Mouse (Mus musculus) urinary bladder, postnatal 14 days (tissue): Measurements from ENCODE around the gene Cstad.

ENCODE experiments used
- DNase-seq: peaks from one replicate; pipeline ENCODE4 v3.0.0; 2021; ENCODE audit warnings: low spot score

Gene Cstad

DNA sequence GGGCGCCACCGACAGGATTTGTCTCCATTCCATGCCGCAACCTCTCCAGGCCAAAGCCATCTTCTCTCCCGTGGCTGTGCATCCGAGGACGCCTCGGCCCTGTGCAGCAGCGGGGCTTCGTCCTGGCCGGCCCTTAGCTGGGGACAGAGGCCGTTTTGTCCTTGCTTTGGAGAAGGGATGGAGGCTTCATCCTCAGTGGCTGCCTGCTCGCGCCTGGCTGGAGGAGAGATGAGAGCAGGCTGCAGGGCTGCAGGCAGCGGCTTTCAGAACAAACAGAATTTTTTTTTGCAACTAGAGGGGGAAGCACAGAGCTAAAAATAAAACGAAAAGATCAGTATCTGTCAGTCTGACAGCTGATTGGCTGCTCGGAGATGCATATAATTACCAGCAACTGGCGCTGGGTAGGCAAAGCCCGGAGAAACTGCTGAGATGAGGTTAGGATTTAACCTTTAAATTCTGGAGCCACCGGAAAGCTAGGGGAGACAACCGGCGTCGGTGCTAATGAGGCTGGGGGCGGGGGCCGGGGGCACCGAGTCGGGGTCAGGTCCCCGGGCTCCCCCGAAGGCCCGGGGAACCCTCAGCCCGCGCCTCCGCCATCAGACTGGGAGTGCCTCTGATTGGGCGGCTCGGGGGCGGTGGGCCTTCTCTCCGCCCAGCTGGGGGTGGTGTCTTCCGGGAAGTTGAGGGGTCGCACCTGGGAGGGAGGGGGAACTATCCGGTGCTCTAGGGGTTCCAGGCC lies at the start of gene Cstad:
Gene Cstad (plus strand): TSS at position 400 of the 739 bp plus-strand sequence.
- peak; percentile 67 for DNase-seq

DNA sequence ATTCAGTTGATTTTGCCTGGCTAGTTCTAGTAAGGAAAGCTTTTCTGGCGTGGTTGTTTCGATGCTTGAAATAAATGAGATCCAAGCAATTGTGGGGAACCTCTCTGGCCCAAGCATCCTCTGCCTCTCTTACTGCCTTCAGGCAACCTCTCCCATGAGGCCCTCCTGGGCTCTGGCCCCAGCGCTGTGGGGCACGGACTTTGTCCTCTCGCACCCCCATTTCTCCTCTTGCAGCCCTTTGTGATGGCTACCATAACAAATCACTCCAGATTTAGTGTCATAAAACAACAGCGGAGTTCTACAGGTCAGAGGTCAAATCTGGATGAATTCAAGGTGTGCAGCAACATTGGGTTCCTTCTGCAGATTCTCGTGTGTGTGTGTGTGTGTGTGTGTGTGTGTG lies 49.1 kb upstream of the Cstad start:
- no peak for DNase-seq

DNA sequence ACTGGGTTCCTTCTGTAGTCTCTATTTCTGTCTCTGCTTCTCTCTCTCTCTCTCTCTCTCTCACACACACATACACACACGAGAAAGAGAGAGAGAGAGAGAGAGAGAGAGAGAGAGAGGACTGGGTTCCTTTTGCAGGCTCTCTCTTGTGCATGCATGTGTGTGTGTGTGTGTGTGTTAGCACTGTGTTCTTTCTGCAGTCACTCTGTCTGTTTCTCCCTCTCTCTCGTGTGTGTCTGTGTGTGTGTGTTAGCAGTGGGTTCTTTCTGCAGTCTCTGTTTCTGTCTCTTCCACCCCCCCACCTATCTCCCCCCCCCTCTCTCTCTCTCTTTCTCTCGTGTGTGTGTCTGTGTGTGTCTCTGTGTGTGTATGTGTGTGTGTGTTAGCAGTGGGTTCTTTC lies 48.6 kb upstream of the Cstad start:
- no peak for DNase-seq

DNA sequence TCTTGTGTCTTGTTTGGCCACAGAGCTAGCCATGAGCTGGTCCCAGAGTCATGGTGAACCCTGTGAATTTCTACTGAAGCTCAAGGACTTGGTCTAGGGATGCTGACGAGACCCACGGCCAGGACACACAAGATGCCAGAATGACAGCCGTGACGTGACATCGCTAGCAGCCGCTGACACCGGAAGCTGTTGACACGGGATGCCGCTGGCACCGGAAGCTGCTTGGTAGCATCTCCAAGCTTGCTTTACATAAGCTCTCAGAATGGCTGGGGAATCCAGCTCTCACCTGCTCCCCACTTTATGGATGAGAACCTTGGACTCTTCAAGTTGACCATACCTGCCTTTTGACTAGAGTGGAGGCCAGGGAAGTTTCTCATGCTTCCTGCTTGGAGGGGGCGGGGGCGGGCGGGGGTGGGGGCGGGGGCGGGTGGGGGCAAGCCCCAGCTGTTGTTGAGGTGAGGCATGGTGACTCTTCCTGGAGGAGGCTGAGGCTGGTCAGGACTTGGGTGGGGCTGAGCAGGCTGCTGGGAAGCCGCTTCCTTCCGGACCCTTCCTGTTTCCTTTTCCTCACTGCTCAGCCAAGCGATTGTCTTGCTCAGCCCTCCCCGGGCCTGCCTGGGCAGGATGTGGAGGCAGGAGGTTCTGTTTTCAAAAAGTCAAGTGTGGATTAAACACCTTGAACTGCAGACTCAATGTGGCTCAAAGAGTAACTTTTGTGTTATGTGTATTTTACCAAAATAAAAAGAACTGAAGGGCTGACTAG lies 47.2 kb upstream of the Cstad start:
- peak; percentile 65 for DNase-seq

DNA sequence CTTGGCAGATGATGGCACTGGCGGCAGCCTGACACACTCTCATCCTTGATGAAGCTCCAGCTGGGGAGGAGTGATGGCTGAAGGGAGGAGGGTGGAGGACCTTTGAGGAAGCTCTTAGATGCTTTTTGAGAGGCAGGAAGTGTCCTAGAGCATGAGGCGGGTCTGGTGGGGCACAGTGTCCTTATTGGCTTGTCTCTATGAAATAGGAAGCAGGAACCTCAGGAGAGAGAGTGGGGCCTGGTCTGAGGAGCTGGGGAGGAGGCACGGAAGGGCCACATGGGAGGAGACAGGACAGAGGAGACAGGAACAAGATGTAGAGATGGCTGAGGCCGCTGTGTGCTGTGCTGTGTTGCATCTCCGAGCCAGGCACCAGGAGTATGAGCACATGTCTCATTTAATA lies 43.3 kb upstream of the Cstad start:
- no peak for DNase-seq

DNA sequence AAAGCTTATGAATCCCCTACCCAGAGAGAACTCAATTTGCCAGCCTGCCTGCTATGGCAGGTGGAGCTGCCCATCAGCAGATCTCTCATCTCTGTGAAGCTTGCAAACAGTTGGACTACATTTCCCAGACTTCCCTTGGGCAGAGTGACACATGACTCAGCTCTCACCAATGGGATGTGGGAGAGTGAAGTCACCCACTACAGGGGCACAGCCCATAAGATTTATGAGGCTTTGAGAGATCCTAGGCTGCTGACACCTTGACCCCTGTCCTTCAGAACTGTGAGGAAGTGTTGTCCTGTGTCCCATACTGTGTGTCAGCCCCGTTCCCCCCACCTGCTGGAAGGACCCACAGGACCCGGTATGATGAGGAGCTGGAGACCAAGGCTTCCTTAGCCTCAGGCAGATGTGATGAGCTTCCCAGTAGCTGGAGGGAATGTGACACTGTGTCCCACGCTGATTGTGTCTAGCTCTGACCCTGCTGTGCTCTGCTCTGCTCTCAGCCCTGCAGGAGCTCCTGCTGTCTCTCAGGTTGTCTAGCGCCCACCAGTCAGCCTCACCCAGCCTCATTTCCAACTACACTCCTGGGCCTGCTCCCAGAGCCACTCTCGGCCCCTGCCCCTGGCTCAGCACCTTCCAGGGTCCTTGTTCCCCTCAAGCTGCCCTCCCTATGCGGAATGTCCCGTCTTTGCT lies 40.8 kb upstream of the Cstad start:
- no peak for DNase-seq

DNA sequence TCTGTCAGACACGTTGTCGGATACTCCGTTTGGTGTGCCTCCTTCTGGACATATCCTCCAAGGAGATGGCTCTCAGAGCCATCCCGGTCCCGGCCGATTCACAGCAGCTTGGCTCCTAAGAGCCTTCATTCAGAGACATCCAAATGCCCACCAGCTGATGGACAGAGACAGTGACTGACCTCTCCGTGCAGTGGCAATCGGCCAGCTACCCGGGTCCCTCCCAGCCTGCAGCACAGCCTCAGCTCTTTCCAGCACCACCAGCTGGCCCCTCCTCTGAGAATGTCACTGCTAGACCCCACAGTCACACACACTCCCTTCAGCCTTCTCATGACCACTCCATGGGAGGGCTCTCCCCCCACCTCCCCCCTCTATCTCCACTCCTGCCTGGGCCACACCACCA lies 39.6 kb upstream of the Cstad start:
- no peak for DNase-seq

DNA sequence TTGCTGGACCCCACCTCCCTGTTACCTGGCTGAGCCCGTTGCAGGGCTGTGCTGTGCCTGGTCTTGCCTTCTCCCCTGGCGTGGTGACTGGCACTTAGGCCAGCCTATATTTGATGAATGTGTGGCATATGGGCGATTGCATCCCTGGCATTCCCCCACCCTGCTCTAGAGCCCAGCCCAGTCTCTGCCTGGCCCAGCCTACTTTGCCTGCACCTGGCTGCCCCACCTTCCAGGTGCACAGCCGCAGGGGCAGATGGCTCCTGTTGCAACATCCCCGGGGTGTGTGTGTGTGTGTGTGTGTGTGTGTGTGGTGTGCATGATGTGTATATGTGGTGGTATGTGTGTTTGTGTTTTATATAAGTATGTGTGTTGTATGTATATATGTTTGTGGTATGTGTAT lies 38.3 kb upstream of the Cstad start:
- peak; percentile 54 for DNase-seq

DNA sequence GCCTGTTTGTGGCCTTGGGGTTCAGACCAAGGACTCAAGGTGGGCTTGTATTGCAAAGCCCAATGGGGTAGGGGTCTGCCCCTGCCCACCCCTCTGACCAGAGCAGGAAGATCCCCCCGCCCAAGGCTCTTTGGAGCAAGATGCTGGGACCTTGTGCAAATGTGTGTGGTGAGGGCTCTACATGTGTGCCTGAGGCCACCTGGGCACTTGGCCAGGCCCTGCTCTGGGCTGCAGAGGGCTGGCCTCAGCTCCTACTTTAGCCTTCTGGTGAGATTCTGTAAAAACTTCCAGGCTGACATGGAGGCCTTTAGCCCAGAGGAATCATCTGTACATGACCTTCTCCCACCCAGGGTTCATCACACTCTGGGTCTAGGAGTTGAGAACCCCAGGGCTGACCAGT lies 35.3 kb upstream of the Cstad start:
- DNase-seq, result no peak

DNA sequence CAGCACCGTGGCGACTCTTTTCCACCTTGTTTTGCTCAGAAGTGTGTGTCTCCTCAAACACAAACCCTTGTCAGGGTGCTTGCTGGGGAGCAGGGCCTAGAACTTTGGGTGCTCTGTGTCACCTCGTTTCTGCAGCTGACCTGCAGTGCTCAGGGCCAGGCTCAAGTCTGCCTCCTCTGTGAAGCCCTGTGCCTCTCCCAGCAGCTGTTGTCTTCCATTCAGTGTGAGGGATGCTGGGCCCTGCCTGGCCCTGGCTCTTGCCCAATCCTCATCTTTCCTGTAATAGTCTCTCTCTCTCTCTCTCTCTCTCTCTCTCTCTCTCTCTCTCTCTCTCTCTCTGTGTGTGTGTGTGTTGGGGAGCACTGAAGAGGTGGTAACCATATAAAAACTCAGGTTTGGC lies 32.3 kb upstream of the Cstad start:
- DNase-seq, result no peak

DNA sequence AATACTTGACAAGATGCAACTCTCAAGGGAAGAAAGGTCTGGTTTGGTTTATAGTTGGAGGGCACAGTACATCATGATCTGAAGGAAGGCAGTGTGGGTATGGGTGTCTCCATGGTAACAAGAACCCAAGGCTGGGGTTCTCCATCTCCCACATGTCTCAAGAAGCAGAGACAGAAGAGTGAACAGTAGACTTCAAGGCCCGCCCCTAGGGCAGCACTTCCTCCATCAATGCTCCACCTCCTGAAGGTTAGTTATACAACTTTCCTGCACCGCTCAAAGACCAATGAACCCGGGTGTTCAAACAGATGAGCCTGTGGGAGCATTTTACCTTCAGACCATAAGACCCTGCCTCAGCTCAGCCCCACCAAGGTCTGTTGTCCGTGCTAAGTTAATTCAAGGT lies 23.2 kb upstream of the Cstad start:
- DNase-seq, result no peak

DNA sequence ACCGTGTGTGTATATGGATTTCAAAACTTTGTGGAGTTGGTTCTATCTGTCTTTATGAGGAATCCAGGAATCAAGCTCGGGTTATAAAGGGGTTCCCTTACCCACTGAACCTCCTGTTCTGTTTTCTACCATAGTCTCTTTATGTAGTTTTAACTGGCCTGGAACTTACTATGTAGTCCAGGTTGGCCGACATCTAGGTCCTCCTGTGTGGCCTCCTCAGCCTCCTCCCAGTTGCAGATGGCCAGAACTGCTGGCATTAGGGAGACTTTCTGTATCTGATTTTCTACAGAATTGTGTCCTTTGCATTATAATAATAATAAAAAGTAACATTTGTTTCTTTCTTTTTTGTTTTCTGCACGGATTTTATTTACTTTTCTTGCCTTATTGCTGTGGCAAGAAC lies 21.3 kb upstream of the Cstad start:
- DNase-seq, result no peak

DNA sequence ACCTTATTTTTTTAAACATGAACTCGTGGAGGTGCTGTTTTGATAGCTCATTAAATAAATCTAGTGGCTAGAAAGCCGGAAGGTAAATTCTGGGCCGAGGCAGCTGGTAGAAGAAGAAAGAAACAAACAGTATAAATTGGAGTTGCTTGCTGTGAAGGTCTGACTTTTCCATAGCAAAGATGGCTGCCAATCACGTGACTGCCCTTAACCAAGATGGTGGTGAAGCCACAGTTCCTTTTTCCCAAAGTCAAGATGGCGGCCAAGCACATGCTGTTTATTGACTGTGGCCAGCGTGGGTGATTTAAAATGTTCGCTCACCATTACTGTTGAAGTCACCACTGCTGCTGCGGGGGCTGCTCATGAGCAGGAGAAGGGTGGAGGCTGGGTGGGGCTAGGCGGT lies 17.8 kb upstream of the Cstad start:
- DNase-seq, result no peak

DNA sequence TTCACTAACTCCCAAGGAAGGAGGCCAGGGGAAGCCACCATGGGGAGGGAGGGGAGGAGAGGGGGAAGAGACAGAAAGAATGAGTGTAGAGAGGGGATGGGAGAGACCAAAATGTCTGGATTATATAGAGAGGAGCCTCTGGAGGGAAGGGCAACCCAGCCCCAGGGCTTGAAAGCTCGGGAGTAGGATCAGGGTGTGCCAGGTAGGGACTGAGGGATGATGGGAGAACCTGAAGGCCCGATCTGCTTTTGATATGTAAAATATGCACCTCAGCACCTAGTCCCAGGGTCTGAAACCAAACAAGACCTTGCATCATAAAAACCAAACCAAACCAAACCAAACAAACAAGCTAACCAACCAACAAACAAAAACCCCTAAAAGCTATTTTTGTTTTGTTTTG lies 16.8 kb upstream of the Cstad start:
- no peak for DNase-seq

DNA sequence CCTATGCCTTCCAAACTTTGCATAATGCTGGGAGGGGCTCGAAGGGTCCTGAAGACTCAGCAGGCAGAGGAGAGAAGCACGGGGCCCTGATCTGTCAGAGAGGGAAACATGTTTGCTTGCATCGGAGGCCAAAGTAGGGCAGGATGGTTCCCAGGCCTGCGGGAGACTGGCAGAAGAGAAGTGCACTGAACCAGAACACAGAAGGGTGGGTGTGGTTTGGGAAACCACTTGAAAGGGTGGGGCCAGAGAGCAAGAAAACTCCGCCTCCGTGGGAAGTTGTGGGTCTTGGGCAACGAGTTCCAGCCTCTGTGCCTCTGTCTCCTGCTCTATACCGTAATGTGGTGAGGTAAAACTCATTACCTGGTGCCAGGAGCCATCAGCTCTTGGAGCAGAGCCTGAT lies 7.7 kb upstream of the Cstad start:
- DNase-seq, result peak; percentile 60

DNA sequence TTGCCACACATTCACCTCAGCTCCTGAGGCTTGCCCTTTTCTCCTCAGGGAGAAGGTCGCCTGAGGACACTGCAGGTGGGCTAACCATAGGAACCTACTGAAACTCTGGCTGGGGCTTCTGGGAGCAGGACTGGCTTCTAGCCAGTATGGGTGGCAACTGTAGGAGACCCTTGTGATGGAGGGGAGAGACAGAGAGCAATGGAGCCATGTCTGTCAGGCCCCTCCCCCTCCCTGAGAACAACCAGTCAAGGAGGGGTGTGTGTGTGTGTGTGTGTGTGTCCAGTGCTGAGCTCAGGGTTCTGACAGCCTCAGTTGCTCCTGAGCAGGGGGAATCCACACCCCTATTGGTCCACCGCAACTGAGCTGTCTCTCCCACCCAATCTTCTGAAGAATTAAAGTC lies 7.2 kb upstream of the Cstad start:
- DNase-seq, result no peak

DNA sequence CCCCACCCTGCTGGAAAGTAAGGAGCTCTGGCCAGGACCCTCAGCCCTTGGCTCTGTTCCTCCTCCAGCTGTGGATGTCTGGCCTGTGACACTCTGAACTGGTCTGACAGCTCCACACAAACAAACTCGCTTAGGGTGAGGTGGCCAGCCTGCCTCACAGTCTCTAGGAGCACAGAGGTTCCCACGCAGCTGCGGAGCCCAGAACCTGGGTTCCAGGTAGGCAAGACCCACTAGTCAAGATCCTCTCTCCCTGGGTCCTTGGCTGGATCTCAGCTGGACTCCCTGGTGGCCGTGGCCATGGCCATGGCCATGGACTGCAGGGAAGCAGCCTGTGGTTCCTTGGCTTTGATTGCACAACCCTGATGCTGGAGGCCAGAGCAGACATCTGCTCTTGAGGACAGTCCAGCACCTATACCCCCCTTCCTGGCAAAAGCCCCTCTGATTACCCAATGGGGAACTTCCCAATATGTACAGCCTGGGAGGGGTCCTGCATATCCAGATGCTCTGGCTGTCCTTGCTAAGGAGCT lies 5.8 kb upstream of the Cstad start:
- DNase-seq, result peak; percentile 60

DNA sequence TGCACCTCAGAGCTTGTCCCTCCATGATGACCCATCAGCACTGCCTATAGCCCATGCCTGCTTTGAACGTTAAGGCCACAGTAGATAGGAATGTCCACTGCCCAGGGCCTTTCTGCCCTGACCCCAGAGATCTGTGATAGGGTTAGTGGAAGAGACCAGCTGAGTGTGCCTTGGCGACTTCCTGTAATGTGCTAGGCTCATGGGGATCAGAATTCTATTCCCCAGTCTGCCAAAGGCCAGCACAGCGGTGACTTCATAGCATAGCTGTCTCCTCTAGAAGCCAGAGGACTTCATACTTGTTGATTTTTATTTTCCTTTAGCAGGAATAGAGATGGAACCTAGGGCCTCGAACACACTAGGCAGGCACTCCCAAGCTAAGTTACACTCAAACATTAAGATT lies 5.1 kb upstream of the Cstad start:
- DNase-seq, result no peak

DNA sequence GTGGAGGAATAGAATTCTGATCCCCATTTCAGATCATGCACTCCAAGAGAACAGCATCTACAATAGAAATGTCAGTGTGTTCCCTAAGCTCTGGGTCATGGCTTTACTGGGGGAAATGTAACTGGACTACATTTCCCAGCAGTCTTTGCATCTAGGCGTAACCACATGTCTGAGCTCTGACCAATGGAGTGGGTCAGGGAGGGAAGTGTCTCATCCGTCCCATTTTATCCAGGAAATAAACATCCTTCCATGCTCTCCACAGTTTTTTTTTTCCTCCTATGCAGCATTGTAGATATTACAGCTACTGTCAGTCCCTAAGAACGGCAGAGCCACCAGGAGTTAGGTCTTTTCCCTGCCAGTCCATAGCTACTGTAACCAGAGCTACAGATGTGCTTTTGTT lies 3.9 kb upstream of the Cstad start:
- no peak for DNase-seq

DNA sequence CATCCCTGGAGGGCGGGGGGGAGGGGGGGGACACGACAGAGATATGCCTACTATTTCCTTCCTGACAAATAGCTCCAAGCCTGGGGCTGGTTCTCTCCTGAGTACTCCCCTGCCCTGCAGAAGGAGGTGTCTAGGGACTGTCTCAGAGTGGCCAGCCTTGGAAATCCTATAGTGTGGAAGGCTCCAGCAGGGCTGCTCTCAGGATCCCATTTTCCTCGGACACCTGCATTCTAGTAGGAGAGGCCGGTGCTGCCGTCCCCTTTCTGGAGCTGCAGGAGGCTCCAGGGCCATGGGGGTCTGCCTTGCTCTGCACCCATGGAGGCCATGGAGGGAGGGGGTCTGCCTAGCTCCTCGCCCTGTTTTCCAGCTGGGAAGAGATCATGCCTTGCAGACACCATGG lies 2.4 kb upstream of the Cstad start:
- DNase-seq, result no peak

DNA sequence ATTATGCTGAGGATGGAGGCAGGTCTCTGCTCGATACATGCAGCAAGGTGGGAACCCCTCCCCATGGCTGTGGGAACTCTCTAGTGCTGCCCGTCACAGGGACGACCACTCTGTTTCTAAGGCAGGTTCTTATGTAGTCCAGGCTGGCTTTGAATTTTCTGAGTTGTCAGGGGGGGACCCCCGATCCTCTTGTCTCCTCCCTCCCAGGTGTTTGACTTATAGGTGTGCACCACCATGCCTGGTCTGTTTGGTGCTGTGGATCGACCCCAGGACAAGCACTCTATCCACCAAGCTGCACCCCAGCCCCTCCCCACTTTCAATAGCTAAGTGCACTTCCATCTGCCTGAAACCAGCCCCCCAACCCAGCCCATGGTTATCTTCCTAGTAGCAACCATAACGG lies 1.9 kb upstream of the Cstad start:
- no peak for DNase-seq

DNA sequence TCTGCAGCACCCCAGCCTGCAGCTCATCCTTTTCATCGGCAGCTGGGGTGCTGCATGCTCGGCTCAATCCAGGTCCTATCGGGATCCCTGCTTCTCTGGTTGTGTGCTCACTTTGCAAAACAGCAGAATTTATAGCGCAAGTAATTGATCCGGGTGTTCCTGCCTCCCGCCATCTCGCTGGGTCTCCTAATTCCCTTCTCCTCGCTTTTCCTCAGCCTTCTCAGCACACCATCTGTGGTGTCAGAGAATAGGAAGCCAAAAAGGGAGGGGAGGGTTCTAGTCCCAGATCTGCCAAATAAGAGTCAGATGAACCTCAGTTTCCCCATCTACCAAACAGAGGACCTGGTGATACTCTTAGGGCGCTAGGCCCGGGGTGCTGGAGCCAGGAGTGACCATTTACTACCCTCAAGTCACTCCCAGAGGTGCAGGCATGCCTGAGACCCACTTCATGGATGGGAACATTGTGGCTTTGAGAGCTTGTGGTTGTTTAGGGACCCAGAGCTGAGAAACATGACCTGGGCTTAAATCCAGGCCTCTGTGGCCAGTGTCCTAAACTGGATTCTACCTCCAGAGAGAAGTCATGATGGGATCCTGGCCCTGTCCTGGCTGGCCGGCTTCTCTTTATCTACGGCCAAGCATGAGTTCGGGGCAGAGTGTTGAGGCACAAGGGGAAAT lies 1.1 kb upstream of the Cstad start:
- DNase-seq, result no peak
